Mouse (Mus musculus): ENCODE measurements around the gene Fam90a1a. TPM values are rescaled to one million over a fixed set of nuclear protein-coding genes. Genes with fewer than 3 reads are reported as not detected.

Gene Fam90a1a
- total and polyA plus RNA-seq, 2 experiments from 2014 or later: not detected

DNA sequence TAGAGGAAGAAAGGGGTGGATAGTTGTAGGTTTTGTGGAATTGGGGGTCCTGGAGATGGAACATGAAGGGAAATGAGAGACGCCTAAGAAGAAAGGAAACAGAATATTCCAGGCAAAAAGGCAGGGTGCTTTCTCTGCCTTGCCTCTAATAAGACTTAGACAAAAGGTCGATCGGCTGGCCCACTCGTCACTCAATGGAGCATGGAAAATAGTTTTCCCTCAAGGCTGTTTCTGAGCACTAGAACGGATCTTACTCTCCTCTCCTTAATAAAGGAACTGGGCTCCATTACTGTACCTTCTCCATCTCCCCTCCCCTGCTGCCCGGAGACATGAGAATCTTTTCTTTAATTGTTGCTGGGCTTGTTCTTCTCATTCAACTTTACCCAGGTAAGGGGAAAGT lies 12.1 kb upstream of the Fam90a1a start, which contains the start of gene Defb13:
Gene Defb13, plus strand, starts transcription at position 301 of the 400 bp plus-strand sequence.
- DNase-seq (ENCODE audit: low spot score) (no peak), ATAC-seq (ENCODE audit: insufficient read depth, low read depth) (no peak)
- Histone ChIP-seq H3K36me3 (replicated peaks; ENCODE audit: control insufficient read depth, insufficient read depth, low read length) (no peaks in the 10 kb centered on the region), H3K27me3 (ENCODE audit: control insufficient read depth, insufficient read depth, low read length) (no peaks in the 10 kb centered on the region), H3K27ac (ENCODE audit: low read depth) (no peak within 1 kb of the TSS), H3K9me3 (replicated peaks; ENCODE audit: control insufficient read depth, low read length) (no peaks in the 10 kb centered on the region), H3K9ac (replicated peaks; ENCODE audit: low read depth, low read length) (no peak within 1 kb of the TSS), H3K4me3 (ENCODE audit: low read depth, low read length) (no peak within 1 kb of the TSS), H3K4me2 (ENCODE audit: low read depth, low read length) (no peak within 1 kb of the TSS), H3K4me1 (ENCODE audit: control insufficient read depth, insufficient read depth) (no peaks in the 10 kb centered on the region)
- no peak for TF ChIP-seq CTCF (IDR thresholded peaks at IDR 0.05; ENCODE audit: low read depth)
- TF ChIP-seq EP300 (IDR thresholded peaks at IDR 0.05; ENCODE audit: low read depth): no peak
- WGBS: 82% methylated on average over 6 of the region's 6 CpGs

DNA sequence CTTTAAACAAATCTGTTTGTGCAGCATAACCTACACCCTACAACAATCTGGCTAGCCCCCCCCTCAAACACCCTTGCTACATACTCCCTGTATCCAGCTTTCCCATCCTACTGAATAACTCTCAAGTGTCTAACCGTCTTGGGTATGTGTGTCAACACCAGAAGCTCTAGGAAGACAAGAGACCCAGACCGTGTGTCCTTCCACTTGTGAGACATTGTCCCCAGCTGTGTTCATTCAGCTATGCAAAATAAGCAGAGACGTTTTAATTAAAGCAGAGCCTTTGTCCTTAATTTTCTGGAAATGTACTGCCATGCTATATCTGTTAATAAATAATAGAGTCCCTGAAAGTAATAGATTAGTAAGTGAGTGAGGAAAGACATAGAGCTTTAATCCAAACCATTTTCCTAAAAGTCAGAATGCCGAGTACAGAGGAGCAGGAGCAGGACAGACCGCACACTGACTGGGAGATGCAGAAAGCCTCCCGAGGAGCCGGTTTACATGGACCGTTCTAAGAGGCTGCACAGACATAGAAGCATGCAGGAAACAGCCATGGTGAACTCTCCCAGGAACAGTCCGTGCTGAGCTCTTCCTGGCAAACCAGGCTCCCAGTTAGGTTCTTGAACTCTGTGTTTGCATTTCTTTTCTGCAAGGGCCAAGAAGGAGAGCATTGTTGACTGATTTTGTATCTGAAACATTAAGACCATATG lies 11.1 kb upstream of the Fam90a1a start:
- no peak for DNase-seq (ENCODE audit: low spot score)

DNA sequence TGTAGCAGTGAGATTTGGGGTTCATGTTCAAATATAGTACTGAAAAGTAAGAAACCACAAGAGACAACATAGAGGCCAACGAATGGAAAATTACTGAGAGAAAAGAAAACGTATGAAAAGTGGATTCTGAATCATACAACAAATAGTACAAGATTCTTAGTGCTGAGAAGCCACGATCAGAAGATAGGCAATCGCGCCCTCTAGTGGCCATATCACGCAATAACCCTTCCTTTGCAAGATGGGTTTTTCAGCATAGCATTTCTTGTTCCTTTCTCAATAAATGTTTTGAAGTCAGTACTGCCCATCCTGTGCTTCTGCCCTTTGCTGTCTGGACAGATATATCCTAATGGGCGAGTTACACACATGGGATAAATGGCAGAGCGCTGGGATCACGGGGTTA lies 3.2 kb upstream of the Fam90a1a start:
- Histone ChIP-seq H3K27ac (ENCODE audit: low read depth) (no peak overlapping the region), H3K9me3 (replicated peaks; ENCODE audit: control insufficient read depth, low read length) (no peaks in the 10 kb centered on the region), H3K27me3 (ENCODE audit: control insufficient read depth, insufficient read depth, low read length) (no peaks in the 10 kb centered on the region), H3K4me3 (ENCODE audit: low read depth, low read length) (no peak overlapping the region), H3K4me2 (ENCODE audit: low read depth, low read length) (no peak overlapping the region), H3K4me1 (ENCODE audit: control insufficient read depth, insufficient read depth) (no peaks in the 10 kb centered on the region), H3K36me3 (replicated peaks; ENCODE audit: control insufficient read depth, insufficient read depth, low read length) (no peaks in the 10 kb centered on the region), H3K9ac (replicated peaks; ENCODE audit: low read depth, low read length) (no peak overlapping the region)
- peak; percentile 60 for TF ChIP-seq CTCF (IDR thresholded peaks at IDR 0.05; ENCODE audit: low read depth)
- no peak for TF ChIP-seq EP300 (IDR thresholded peaks at IDR 0.05; ENCODE audit: low read depth)
- DNase-seq (ENCODE audit: low spot score) (no peak), ATAC-seq (ENCODE audit: insufficient read depth, low read depth) (no peak)
- 5% methylated on average over 9 of the region's 9 CpGs for WGBS

More for the DNA sequence above, 11.1 kb upstream of the Fam90a1a start:
- TF ChIP-seq EP300 (IDR thresholded peaks at IDR 0.05; ENCODE audit: low read depth): no peak
- no peak for TF ChIP-seq CTCF (IDR thresholded peaks at IDR 0.05; ENCODE audit: low read depth)
- no peak overlapping the region for H3K27ac ChIP-seq (ENCODE audit: low read depth)
- no peaks in the 10 kb centered on the region for H3K27me3 ChIP-seq (ENCODE audit: control insufficient read depth, insufficient read depth, low read length)
- no peak for ATAC-seq (ENCODE audit: insufficient read depth, low read depth)
- no peaks in the 10 kb centered on the region for H3K4me1 ChIP-seq (ENCODE audit: control insufficient read depth, insufficient read depth)
- no peaks in the 10 kb centered on the region for H3K9me3 ChIP-seq (replicated peaks; ENCODE audit: control insufficient read depth, low read length)
- no peak overlapping the region for H3K4me3 ChIP-seq (ENCODE audit: low read depth, low read length)
- no peaks in the 10 kb centered on the region for H3K36me3 ChIP-seq (replicated peaks; ENCODE audit: control insufficient read depth, insufficient read depth, low read length)
- no peak overlapping the region for H3K4me2 ChIP-seq (ENCODE audit: low read depth, low read length)
- no peak overlapping the region for H3K9ac ChIP-seq (replicated peaks; ENCODE audit: low read depth, low read length)
- WGBS: 64% methylated on average over 9 of the region's 9 CpGs

DNA sequence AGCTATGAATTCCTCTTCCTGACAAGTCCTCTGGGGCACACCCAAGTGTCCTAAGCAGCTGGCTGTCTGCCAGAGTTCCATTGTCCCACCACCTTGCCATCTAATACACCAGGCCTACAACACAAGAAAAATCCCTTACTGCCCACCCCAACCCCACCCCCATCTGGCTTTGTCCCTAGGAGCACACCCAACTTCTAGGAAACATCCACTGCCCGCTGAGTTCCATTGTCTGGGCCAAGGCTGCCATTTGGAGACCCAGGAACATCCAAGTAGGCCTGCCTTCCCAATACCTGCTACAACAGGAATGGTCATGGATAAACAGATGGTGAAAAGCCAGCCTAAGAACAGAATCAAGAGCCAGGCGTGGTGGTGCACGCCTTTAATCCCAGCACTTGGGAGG lies 2.2 kb upstream of the Fam90a1a start:
- TF ChIP-seq EP300 (IDR thresholded peaks at IDR 0.05; ENCODE audit: low read depth): no peak
- no peak for TF ChIP-seq CTCF (IDR thresholded peaks at IDR 0.05; ENCODE audit: low read depth)
- 76% methylated on average over 3 of the region's 3 CpGs for WGBS

DNA sequence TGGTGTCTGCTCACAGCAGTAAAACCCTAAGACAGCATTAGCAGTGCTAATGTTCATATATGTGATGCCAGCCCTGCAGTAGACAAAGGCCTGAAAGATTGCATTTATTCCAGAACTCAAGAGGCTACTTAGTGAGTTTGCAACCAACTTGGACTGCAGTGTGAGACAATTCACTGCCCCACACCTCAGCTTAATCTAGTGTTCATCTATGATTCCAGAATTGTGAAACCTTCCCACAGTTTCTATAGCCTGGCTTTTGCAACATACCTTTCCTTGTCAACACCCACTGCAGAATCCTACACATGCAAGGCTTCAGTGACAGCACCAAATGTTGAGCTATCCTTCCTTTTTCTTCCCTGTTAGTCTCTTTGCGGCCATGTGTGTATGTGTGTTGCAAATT lies 8.1 kb downstream of the Fam90a1a start:
- WGBS: 63% methylated on average over 1 of the region's 1 CpGs
- DNase-seq (ENCODE audit: low spot score): no peak
- no peak for ATAC-seq (ENCODE audit: insufficient read depth, low read depth)
- H3K27me3 ChIP-seq (ENCODE audit: control insufficient read depth, insufficient read depth, low read length): no peaks in the 10 kb centered on the region
- no peak overlapping the region for H3K27ac ChIP-seq (ENCODE audit: low read depth)
- H3K4me2 ChIP-seq (ENCODE audit: low read depth, low read length): no peak overlapping the region
- H3K4me3 ChIP-seq (ENCODE audit: low read depth, low read length): no peak overlapping the region
- no peaks in the 10 kb centered on the region for H3K36me3 ChIP-seq (replicated peaks; ENCODE audit: control insufficient read depth, insufficient read depth, low read length)
- TF ChIP-seq CTCF (IDR thresholded peaks at IDR 0.05; ENCODE audit: low read depth) (no peak), EP300 (IDR thresholded peaks at IDR 0.05; ENCODE audit: low read depth) (no peak)
- H3K4me1 ChIP-seq (ENCODE audit: control insufficient read depth, insufficient read depth): no peaks in the 10 kb centered on the region
- H3K9ac ChIP-seq (replicated peaks; ENCODE audit: low read depth, low read length): no peak overlapping the region
- no peaks in the 10 kb centered on the region for H3K9me3 ChIP-seq (replicated peaks; ENCODE audit: control insufficient read depth, low read length)

More for the DNA sequence above, 2.2 kb upstream of the Fam90a1a start:
- no peak overlapping the region for H3K4me3 ChIP-seq (ENCODE audit: low read depth, low read length)
- no peak overlapping the region for H3K4me2 ChIP-seq (ENCODE audit: low read depth, low read length)
- no peaks in the 10 kb centered on the region for H3K4me1 ChIP-seq (ENCODE audit: control insufficient read depth, insufficient read depth)
- H3K9ac ChIP-seq (replicated peaks; ENCODE audit: low read depth, low read length): no peak overlapping the region
- no peak overlapping the region for H3K27ac ChIP-seq (ENCODE audit: low read depth)
- H3K27me3 ChIP-seq (ENCODE audit: control insufficient read depth, insufficient read depth, low read length): no peaks in the 10 kb centered on the region
- ATAC-seq (ENCODE audit: insufficient read depth, low read depth): no peak
- no peaks in the 10 kb centered on the region for H3K9me3 ChIP-seq (replicated peaks; ENCODE audit: control insufficient read depth, low read length)
- DNase-seq (ENCODE audit: low spot score): no peak
- H3K36me3 ChIP-seq (replicated peaks; ENCODE audit: control insufficient read depth, insufficient read depth, low read length): no peaks in the 10 kb centered on the region

DNA sequence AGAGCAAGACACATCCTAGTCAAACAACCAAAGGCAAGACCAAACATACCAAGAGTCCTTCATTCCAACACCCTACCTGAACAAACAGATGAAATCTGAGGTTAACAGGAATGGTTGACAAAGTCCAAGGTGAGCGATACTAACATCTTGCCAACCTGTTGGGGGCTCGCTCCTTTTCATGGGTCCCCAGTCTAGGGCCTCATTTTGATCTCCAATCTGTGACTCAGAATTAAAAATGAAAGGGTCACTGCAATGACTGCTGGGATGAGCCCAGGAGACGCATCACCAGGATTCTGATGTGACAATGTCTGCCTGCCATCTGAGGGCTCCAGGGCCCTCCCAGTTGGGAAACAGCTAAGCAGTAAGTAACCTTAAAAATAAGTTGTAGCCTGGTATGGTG lies 11.0 kb downstream of the Fam90a1a start, which contains the start of gene Ccdc70:
Gene Ccdc70, plus strand, starts transcription at position 301 of the 400 bp plus-strand sequence.
- H3K4me3 ChIP-seq (ENCODE audit: low read depth, low read length): no peak within 1 kb of the TSS
- no peak within 1 kb of the TSS for H3K9ac ChIP-seq (replicated peaks; ENCODE audit: low read depth, low read length)
- ATAC-seq (ENCODE audit: insufficient read depth, low read depth) (no peak), DNase-seq (ENCODE audit: low spot score) (no peak)
- no peaks in the 10 kb centered on the region for H3K4me1 ChIP-seq (ENCODE audit: control insufficient read depth, insufficient read depth)
- no peaks in the 10 kb centered on the region for H3K36me3 ChIP-seq (replicated peaks; ENCODE audit: control insufficient read depth, insufficient read depth, low read length)
- H3K9me3 ChIP-seq (replicated peaks; ENCODE audit: control insufficient read depth, low read length): no peaks in the 10 kb centered on the region
- WGBS: 81% methylated on average over 3 of the region's 3 CpGs
- H3K4me2 ChIP-seq (ENCODE audit: low read depth, low read length): no peak within 1 kb of the TSS
- TF ChIP-seq EP300 (IDR thresholded peaks at IDR 0.05; ENCODE audit: low read depth) (no peak), CTCF (IDR thresholded peaks at IDR 0.05; ENCODE audit: low read depth) (no peak)
- H3K27ac ChIP-seq (ENCODE audit: low read depth): no peak within 1 kb of the TSS
- no peaks in the 10 kb centered on the region for H3K27me3 ChIP-seq (ENCODE audit: control insufficient read depth, insufficient read depth, low read length)
